Mouse (Mus musculus): ENCODE measurements around the gene Mvb12a. TPM values are rescaled to one million over a fixed set of nuclear protein-coding genes. Genes with fewer than 3 reads are reported as not detected.

The Mvb12a gene
- polyA plus RNA-seq, 1 experiment from 2014 or later: 61.6 TPM

- Histone ChIP-seq H3K9me3 (no peaks in the 10 kb centered on the region), H3K4me1 (peaks cover 18% of the 10 kb centered on the region), H3K9ac (0 out of 2 replicates have a peak within 1 kb of the TSS, but pooled peaks have one; percentile 5), H3K27ac (no peak within 1 kb of the TSS), H3K4me3 (peak within 1 kb of the TSS; percentile 20), H3K36me3 (replicated peaks) (no peaks in the 10 kb centered on the region), H3K4me2 (peak within 1 kb of the TSS; percentile 34), H3K27me3 (replicated peaks) (peaks cover 70% of the 10 kb centered on the region)
- WGBS: 4% methylated on average over 69 of the region's 70 CpGs
- ATAC-seq (replicated peaks): no peak
These were observed 15.6 kb downstream of the Mvb12a start, which contains the start of gene Tmem221 for GRCm38 (mm10) chr8:71558071-71558957. Gene Tmem221 (minus strand): TSS chr8:71558871.

GRCm38 (mm10) chr8:71558958-71559690 lies 16.4 kb downstream of the Mvb12a start:
- H3K27me3 ChIP-seq (replicated peaks): peaks cover 70% of the 10 kb centered on the region
- H3K9ac ChIP-seq: no peak overlapping the region
- H3K4me1 ChIP-seq: peaks cover 18% of the 10 kb centered on the region
- 2% methylated on average over 24 of the region's 24 CpGs for WGBS
- H3K36me3 ChIP-seq (replicated peaks): no peaks in the 10 kb centered on the region
- H3K4me2 ChIP-seq: peak overlapping the region; percentile 34
- H3K4me3 ChIP-seq: peak overlapping the region; percentile 20
- H3K9me3 ChIP-seq: no peaks in the 10 kb centered on the region
- H3K27ac ChIP-seq: no peak overlapping the region
- ATAC-seq (replicated peaks): no peak

GRCm38 (mm10) chr8:71560071-71560470 lies 17.3 kb downstream of the Mvb12a start:
- 83% methylated on average over 3 of the region's 3 CpGs for WGBS
- Histone ChIP-seq H3K4me3 (no peak overlapping the region), H3K36me3 (replicated peaks) (no peaks in the 10 kb centered on the region), H3K4me2 (no peak overlapping the region), H3K4me1 (peaks cover 18% of the 10 kb centered on the region), H3K9me3 (no peaks in the 10 kb centered on the region), H3K27ac (no peak overlapping the region), H3K9ac (no peak overlapping the region), H3K27me3 (replicated peaks) (peaks cover 74% of the 10 kb centered on the region)
- ATAC-seq (replicated peaks): no peak

- WGBS: 88% methylated on average over 5 of the region's 5 CpGs
- H3K4me3 ChIP-seq: no peak overlapping the region
These were observed 18.0 kb downstream of the Mvb12a start for GRCm38 (mm10) chr8:71560765-71561164.

GRCm38 (mm10) chr8:71561401-71561800 lies 18.7 kb downstream of the Mvb12a start:
- Histone ChIP-seq H3K4me2 (no peak overlapping the region), H3K4me3 (no peak overlapping the region), H3K9me3 (no peaks in the 10 kb centered on the region), H3K4me1 (peaks cover 18% of the 10 kb centered on the region), H3K27me3 (replicated peaks) (peaks cover 70% of the 10 kb centered on the region), H3K36me3 (replicated peaks) (no peaks in the 10 kb centered on the region), H3K9ac (no peak overlapping the region), H3K27ac (no peak overlapping the region)
- WGBS: 5% methylated on average over 15 of the region's 15 CpGs
- no peak for ATAC-seq (replicated peaks)

More at GRCm38 (mm10) chr8:71560765-71561164, 18.0 kb downstream of the Mvb12a start:
- Histone ChIP-seq H3K9me3 (no peaks in the 10 kb centered on the region), H3K36me3 (replicated peaks) (no peaks in the 10 kb centered on the region), H3K27me3 (replicated peaks) (peaks cover 72% of the 10 kb centered on the region), H3K9ac (no peak overlapping the region), H3K4me1 (peaks cover 18% of the 10 kb centered on the region), H3K27ac (no peak overlapping the region), H3K4me2 (no peak overlapping the region)
- ATAC-seq (replicated peaks): no peak

GRCm38 (mm10) chr8:71562751-71563150 lies 20.0 kb downstream of the Mvb12a start:
- no peak overlapping the region for H3K9ac ChIP-seq
- H3K27me3 ChIP-seq (replicated peaks): peaks cover 56% of the 10 kb centered on the region
- under 1% methylated on average over 33 of the region's 33 CpGs for WGBS
- no peaks in the 10 kb centered on the region for H3K36me3 ChIP-seq (replicated peaks)
- peak; percentile 41 for ATAC-seq (replicated peaks)
- H3K27ac ChIP-seq: no peak overlapping the region
- peak overlapping the region; percentile 19 for H3K4me3 ChIP-seq
- H3K4me2 ChIP-seq: peak overlapping the region; percentile 41
- no peaks in the 10 kb centered on the region for H3K9me3 ChIP-seq
- peaks cover 18% of the 10 kb centered on the region for H3K4me1 ChIP-seq

GRCm38 (mm10) chr8:71563992-71564391 lies 21.3 kb downstream of the Mvb12a start:
- Histone ChIP-seq H3K4me1 (peaks cover 12% of the 10 kb centered on the region), H3K9me3 (no peaks in the 10 kb centered on the region), H3K27me3 (replicated peaks) (peaks cover 44% of the 10 kb centered on the region), H3K4me2 (no peak overlapping the region), H3K4me3 (no peak overlapping the region), H3K27ac (no peak overlapping the region), H3K9ac (no peak overlapping the region), H3K36me3 (replicated peaks) (no peaks in the 10 kb centered on the region)
- no peak for ATAC-seq (replicated peaks)
- WGBS: 93% methylated on average over 4 of the region's 4 CpGs

- H3K9ac ChIP-seq: no peak within 1 kb of the TSS
- H3K4me2 ChIP-seq: no peak within 1 kb of the TSS
- no peak within 1 kb of the TSS for H3K27ac ChIP-seq
- peaks cover 22% of the 10 kb centered on the region for H3K4me1 ChIP-seq
- peaks cover 20% of the 10 kb centered on the region for H3K27me3 ChIP-seq (replicated peaks)
- WGBS: 60% methylated on average over 3 of the region's 3 CpGs
- H3K9me3 ChIP-seq: no peaks in the 10 kb centered on the region
- no peaks in the 10 kb centered on the region for H3K36me3 ChIP-seq (replicated peaks)
- H3K4me3 ChIP-seq: no peak within 1 kb of the TSS
- ATAC-seq (replicated peaks): no peak
These were observed 23.8 kb downstream of the Mvb12a start, which contains the start of gene Nxnl1 for GRCm38 (mm10) chr8:71566501-71566900. Gene Nxnl1 (minus strand): TSS chr8:71566601.

GRCm38 (mm10) chr8:71567587-71567986 lies 24.9 kb downstream of the Mvb12a start:
- Histone ChIP-seq H3K9me3 (no peaks in the 10 kb centered on the region), H3K27me3 (replicated peaks) (peaks cover 10% of the 10 kb centered on the region), H3K4me3 (no peak overlapping the region), H3K9ac (no peak overlapping the region), H3K4me1 (peaks cover 30% of the 10 kb centered on the region), H3K4me2 (no peak overlapping the region), H3K27ac (no peak overlapping the region), H3K36me3 (replicated peaks) (no peaks in the 10 kb centered on the region)
- WGBS: 79% methylated on average over 7 of the region's 7 CpGs
- ATAC-seq (replicated peaks): no peak

GRCm38 (mm10) chr8:71568387-71568937 lies 25.7 kb downstream of the Mvb12a start, which contains the start of gene Slc27a1:
Gene Slc27a1 (plus strand): TSS chr8:71568882.
- ATAC-seq (replicated peaks): no peak
- H3K36me3 ChIP-seq (replicated peaks): no peaks in the 10 kb centered on the region
- no peaks in the 10 kb centered on the region for H3K9me3 ChIP-seq
- H3K4me2 ChIP-seq: peak within 1 kb of the TSS; percentile 74
- H3K27ac ChIP-seq: peak within 1 kb of the TSS; percentile 88
- peak within 1 kb of the TSS; percentile 51 for H3K9ac ChIP-seq
- H3K27me3 ChIP-seq (replicated peaks): 0 out of 2 replicates have a peak, but pooled peaks cover 3% of the 10 kb centered on the region
- WGBS: 13% methylated on average over 13 of the region's 13 CpGs
- peak within 1 kb of the TSS; percentile 70 for H3K4me3 ChIP-seq
- peaks cover 33% of the 10 kb centered on the region for H3K4me1 ChIP-seq

- H3K27me3 ChIP-seq (replicated peaks): 0 out of 2 replicates have a peak, but pooled peaks cover 3% of the 10 kb centered on the region
- peak overlapping the region; percentile 51; the same call in 1 of the 2 replicates for H3K9ac ChIP-seq
- H3K9me3 ChIP-seq: no peaks in the 10 kb centered on the region
- H3K27ac ChIP-seq: peak overlapping the region; percentile 88
- ATAC-seq (replicated peaks): no peak
- H3K4me2 ChIP-seq: peak overlapping the region; percentile 74
- H3K4me3 ChIP-seq: peak overlapping the region; percentile 70
- WGBS: 16% methylated on average over 6 of the region's 6 CpGs
- peaks cover 33% of the 10 kb centered on the region for H3K4me1 ChIP-seq
- no peaks in the 10 kb centered on the region for H3K36me3 ChIP-seq (replicated peaks)
These were observed 26.2 kb downstream of the Mvb12a start for GRCm38 (mm10) chr8:71568941-71569340.

Measured in midbrain, embryonic 15.5 days (tissue).